In the genomic region with DNA sequence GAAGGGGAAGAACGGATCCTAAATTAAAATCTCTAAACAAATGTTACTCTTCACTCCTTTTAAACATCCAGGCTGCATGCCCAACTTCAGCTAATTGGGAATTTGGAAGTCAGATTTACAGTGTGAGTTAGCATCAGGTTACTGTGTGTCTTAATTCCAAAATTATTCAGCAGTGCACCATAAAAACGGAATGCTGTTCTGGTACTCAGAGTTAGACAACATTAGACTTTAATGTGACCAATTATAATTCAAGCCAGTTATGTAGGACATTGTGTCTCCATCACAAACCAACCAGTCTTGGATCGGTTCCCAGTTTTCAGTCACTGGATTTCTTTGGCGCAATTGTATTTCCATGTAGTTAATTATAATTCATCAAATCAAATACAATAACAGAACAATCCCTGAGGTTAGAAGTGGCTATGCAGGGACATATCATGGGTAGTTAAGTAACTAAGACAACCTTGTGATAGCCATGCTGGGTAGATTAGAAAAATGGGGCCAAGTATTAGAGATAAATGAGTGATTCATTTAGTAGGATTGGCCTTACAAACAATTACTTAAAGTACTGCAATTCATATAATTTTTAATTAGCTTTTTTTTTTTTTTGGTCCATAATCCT, we compare ENCODE assay signal across 10 mouse cellular contexts.
DNase-seq lines count a peak whose midpoint lies in the region; ATAC-seq lines count a peak whose summit lies in the region.
"Had no signal": no experiment of that assay in that cellular context is flagged by ENCODE, and none has a peak within 500 bp of the region (broad histone marks: within the 10 kb centered on the region; RNA-seq: fewer than 3 reads in every experiment).

No protein-coding gene starts in this region.

- no peaks in the 10 kb centered on the region for H3K36me3 ChIP-seq in heart, embryonic 12.5 days
- no peaks in the 10 kb centered on the region for H3K36me3 ChIP-seq in midbrain, embryonic 13.5 days
- H3K36me3 ChIP-seq in midbrain, embryonic 11.5 days (ENCODE audit: control insufficient read depth, insufficient read depth, low read length): no peaks in the 10 kb centered on the region
- no peaks in the 10 kb centered on the region for H3K36me3 ChIP-seq in neural tube, embryonic 15.5 days
- H3K36me3 ChIP-seq: heart, embryonic 13.5 days; liver, embryonic 13.5 days had no signal

- no peak overlapping the region for H3K27ac ChIP-seq in heart, embryonic 12.5 days (ENCODE audit: poor library complexity, severe bottlenecking)
- no peak overlapping the region for H3K27ac ChIP-seq in midbrain, embryonic 13.5 days
- H3K27ac ChIP-seq in midbrain, embryonic 11.5 days (ENCODE audit: low read depth, low read length): no peak overlapping the region
- no peak overlapping the region for H3K27ac ChIP-seq in neural tube, embryonic 15.5 days (replicated peaks)
- H3K27ac ChIP-seq: heart, embryonic 13.5 days; liver, embryonic 13.5 days had no signal

- 80% methylated on average over 4 of the region's 4 CpGs for WGBS in heart, embryonic 12.5 days
- WGBS in midbrain, embryonic 13.5 days: 74% methylated on average over 4 of the region's 4 CpGs
- WGBS in midbrain, embryonic 11.5 days: 86% methylated on average over 4 of the region's 4 CpGs
- 49% methylated on average over 4 of the region's 4 CpGs for WGBS in neural tube, embryonic 15.5 days

- peak; percentile 34 for DNase-seq in heart, adult 8-10 months (ENCODE audit: low spot score)
- no peak for DNase-seq in midbrain, embryonic 11.5 days (ENCODE audit: low spot score, missing footprints)
- peak; percentile 25 for DNase-seq in heart, postnatal 4 days
- DNase-seq in thymus, postnatal 25 days: no peak
- DNase-seq: liver, embryonic 13.5 days; thymus, adult 2 months had no signal

- no peaks in the 10 kb centered on the region for H3K27me3 ChIP-seq in heart, embryonic 12.5 days (replicated peaks)
- no peaks in the 10 kb centered on the region for H3K27me3 ChIP-seq in midbrain, embryonic 13.5 days
- H3K27me3 ChIP-seq in midbrain, embryonic 11.5 days (ENCODE audit: control insufficient read depth, insufficient read depth, low read length): no peaks in the 10 kb centered on the region
- H3K27me3 ChIP-seq in neural tube, embryonic 15.5 days (replicated peaks): no peaks in the 10 kb centered on the region
- H3K27me3 ChIP-seq: heart, embryonic 13.5 days; liver, embryonic 13.5 days had no signal

- no peaks in the 10 kb centered on the region for H3K9me3 ChIP-seq in heart, embryonic 12.5 days (replicated peaks)
- H3K9me3 ChIP-seq in midbrain, embryonic 13.5 days: no peaks in the 10 kb centered on the region
- no peaks in the 10 kb centered on the region for H3K9me3 ChIP-seq in midbrain, embryonic 11.5 days (ENCODE audit: control insufficient read depth, low read length)
- H3K9me3 ChIP-seq in neural tube, embryonic 15.5 days (replicated peaks): no peaks in the 10 kb centered on the region
- H3K9me3 ChIP-seq: heart, embryonic 13.5 days; liver, embryonic 13.5 days had no signal

- H3K4me2 ChIP-seq in heart, embryonic 12.5 days: no peak overlapping the region
- H3K4me2 ChIP-seq in midbrain, embryonic 13.5 days (replicated peaks): no peak overlapping the region
- no peak overlapping the region for H3K4me2 ChIP-seq in midbrain, embryonic 11.5 days
- no peak overlapping the region for H3K4me2 ChIP-seq in neural tube, embryonic 15.5 days
- H3K4me2 ChIP-seq: heart, embryonic 13.5 days; liver, embryonic 13.5 days had no signal

- H3K9ac ChIP-seq in heart, embryonic 12.5 days: no peak overlapping the region
- no peak overlapping the region for H3K9ac ChIP-seq in midbrain, embryonic 13.5 days (replicated peaks)
- H3K9ac ChIP-seq in midbrain, embryonic 11.5 days (ENCODE audit: low read length): no peak overlapping the region
- no peak overlapping the region for H3K9ac ChIP-seq in neural tube, embryonic 15.5 days (replicated peaks)
- H3K9ac ChIP-seq: heart, embryonic 13.5 days; liver, embryonic 13.5 days had no signal

- no peaks in the 10 kb centered on the region for H3K4me1 ChIP-seq in heart, embryonic 12.5 days (replicated peaks)
- H3K4me1 ChIP-seq in midbrain, embryonic 13.5 days (replicated peaks): no peaks in the 10 kb centered on the region
- no peaks in the 10 kb centered on the region for H3K4me1 ChIP-seq in midbrain, embryonic 11.5 days (ENCODE audit: control insufficient read depth, insufficient read depth, low read length)
- H3K4me1 ChIP-seq in neural tube, embryonic 15.5 days: peaks cover 6% of the 10 kb centered on the region; the same call in 1 of the 2 replicates
- H3K4me1 ChIP-seq: liver, embryonic 13.5 days had no signal

- no peak overlapping the region for H3K4me3 ChIP-seq in heart, embryonic 12.5 days
- H3K4me3 ChIP-seq in midbrain, embryonic 13.5 days (replicated peaks): no peak overlapping the region
- H3K4me3 ChIP-seq in midbrain, embryonic 11.5 days (ENCODE audit: low read depth, low read length): no peak overlapping the region
- no peak overlapping the region for H3K4me3 ChIP-seq in neural tube, embryonic 15.5 days (replicated peaks)
- H3K4me3 ChIP-seq: heart, embryonic 13.5 days; liver, embryonic 13.5 days had no signal

- ATAC-seq in heart, embryonic 12.5 days (ENCODE audit: insufficient number of reproducible peaks, low FRiP score): no peak
- peak; percentile 62; the same call in 1 of the 2 replicates for ATAC-seq in midbrain, embryonic 13.5 days
- ATAC-seq in midbrain, embryonic 11.5 days (ENCODE audit: low FRiP score): no peak
- ATAC-seq in neural tube, embryonic 15.5 days (ENCODE audit: low FRiP score): peak; percentile 66; the same call in 1 of the 2 replicates

Comparison
In these comparisons a context has a peak if more than half of its experiments do, and no peak if none do; other contexts are left out.
1. ATAC-seq: peak in midbrain, embryonic 13.5 days (single experiment) and neural tube, embryonic 15.5 days (single experiment); none in heart, embryonic 12.5 days (single experiment) and midbrain, embryonic 11.5 days (single experiment).
2. DNase-seq: peak in heart, adult 8-10 months (single experiment) and heart, postnatal 4 days (single experiment); none in midbrain, embryonic 11.5 days (single experiment) and thymus, postnatal 25 days (single experiment).